Mouse (Mus musculus) hindbrain, postnatal 0 days (tissue): ENCODE measurements around the gene Olfr1122. TPM values are rescaled to one million over a fixed set of nuclear protein-coding genes. Genes with fewer than 3 reads are reported as not detected.
"Not testable (repeated sequence)": the region's sequence is repeated elsewhere in the genome, so short reads cannot be mapped to it uniquely, and the experiment has no call there.

Experiments used
- ATAC-seq: fragments of 200-750 bp; cut with Nextera tagmentation; 2 replicates; pipeline ENCODE4 v1.8.0; 2017; ENCODE audit warnings: mild to moderate bottlenecking, moderate TSS enrichment, moderate library complexity
- DNase-seq: peaks from one replicate; pipeline ENCODE4 v3.0.0-alpha.2; 2015; ENCODE audit warnings: low spot score
- H3K27ac ChIP-seq: fragments of 300-500 bp; sonication (generic); 2 replicates; pipeline ENCODE4 v1.5.1; 2014; ENCODE audit warnings: mild to moderate bottlenecking
- H3K27me3 ChIP-seq: fragments of 300-500 bp; sonication (generic); 2 replicates; pipeline ENCODE4 v1.6.1; 2014; ENCODE audit warnings: low read length, mixed read lengths; ENCODE audit not compliant: insufficient read depth
- H3K36me3 ChIP-seq: fragments of 300-500 bp; sonication (generic); 2 replicates; pipeline ENCODE4 v1.6.1; 2014; ENCODE audit warnings: low read length, mixed read lengths; ENCODE audit not compliant: insufficient read depth
- H3K4me1 ChIP-seq: fragments of 300-500 bp; sonication (generic); 2 replicates; pipeline ENCODE4 v1.6.1; 2014; ENCODE audit warnings: antibody characterized with exemption, low read length, mixed read lengths; ENCODE audit not compliant: insufficient read depth
- H3K4me2 ChIP-seq: fragments of 300-500 bp; sonication (generic); 2 replicates; pipeline ENCODE4 v1.6.1; 2014; ENCODE audit warnings: low read depth, mild to moderate bottlenecking, low read length, moderate library complexity, mixed read lengths
- H3K4me3 ChIP-seq: fragments of 300-500 bp; sonication (generic); 2 replicates; pipeline ENCODE4 v1.5.1; 2014; ENCODE audit warnings: low read length
- H3K9ac ChIP-seq: fragments of 300-500 bp; sonication (generic); replicated peaks from 2 replicates; pipeline ENCODE4 v1.6.1; 2014; ENCODE audit warnings: mild to moderate bottlenecking, low read length, moderate library complexity, mixed read lengths
- H3K9me3 ChIP-seq: fragments of 300-500 bp; sonication (generic); 2 replicates; pipeline ENCODE4 v1.6.1; 2016; ENCODE audit warnings: low read length, mixed read lengths
- CTCF ChIP-seq: IDR thresholded peaks from 2 replicates; pipeline ENCODE4 v1.5.1; 2016; ENCODE audit warnings: antibody characterized with exemption, control low read depth, low read depth
- WGBS: fragments of 180-500 bp; shearing (Covaris S2); extraction: QIAGEN DNeasy Blood & Tissue Kit; methylation state at CpG from one replicate; pipeline ENCODE4 v1.1.7; 2014; 5-methylcytosine and 5-hydroxymethylcytosine counted together
- polyA plus RNA-seq: library from polyadenylated mRNA; unstranded; fragments of >200 nt; fragmentation: Nextera tagmentation; extraction: Ambion mirVana; gene quantifications from 2 replicates; pipeline ENCODE4 v1.2.1, GENCODE M21; 2015
- total RNA-seq: library from RNA; depleted of rRNA; stranded (reverse); fragments of >200 nt; gene quantifications from 2 replicates; pipeline ENCODE4 v1.2.3, GENCODE M21; 2014; rRNA removed

Olfr1122 gene
- not detected in 2 replicates for total RNA-seq
- not detected in 2 replicates for polyA plus RNA-seq

DNA sequence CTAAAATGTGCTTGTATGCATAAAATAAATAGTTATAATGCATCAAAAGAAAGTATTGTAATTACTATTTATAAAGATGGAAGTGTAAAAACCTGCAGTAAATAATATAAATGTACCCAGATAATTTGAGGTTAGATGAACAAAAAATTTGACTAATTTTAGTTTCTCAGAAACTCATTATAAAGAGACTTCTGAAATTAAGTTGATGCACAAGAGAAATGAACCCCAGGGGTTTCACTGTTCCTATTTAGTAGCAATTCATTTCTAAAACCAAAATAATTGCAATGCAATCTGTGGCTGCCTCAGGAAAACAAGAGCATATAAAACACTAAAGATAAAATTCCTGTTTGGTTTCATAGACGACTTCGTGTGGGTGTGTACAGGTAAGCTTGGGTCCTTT lies at the start of gene Olfr1122:
TSS of gene Olfr1122 (plus strand) at position 301 of the 400 bp plus-strand sequence.
- no peak for DNase-seq
- H3K36me3 ChIP-seq, result no peaks in the 10 kb centered on the region
- 92% methylated on average over 2 of the region's 2 CpGs for WGBS
- no peak for TF ChIP-seq CTCF
- H3K27ac ChIP-seq, result no peak within 1 kb of the TSS
- H3K9me3 ChIP-seq, result no peaks in the 10 kb centered on the region
- ATAC-seq, result no peak
- H3K4me3 ChIP-seq, result no peak within 1 kb of the TSS
- H3K27me3 ChIP-seq, result no peaks in the 10 kb centered on the region
- H3K4me2 ChIP-seq, result no peak within 1 kb of the TSS
- H3K4me1 ChIP-seq, result no peaks in the 10 kb centered on the region
- H3K9ac ChIP-seq, result no peak within 1 kb of the TSS

DNA sequence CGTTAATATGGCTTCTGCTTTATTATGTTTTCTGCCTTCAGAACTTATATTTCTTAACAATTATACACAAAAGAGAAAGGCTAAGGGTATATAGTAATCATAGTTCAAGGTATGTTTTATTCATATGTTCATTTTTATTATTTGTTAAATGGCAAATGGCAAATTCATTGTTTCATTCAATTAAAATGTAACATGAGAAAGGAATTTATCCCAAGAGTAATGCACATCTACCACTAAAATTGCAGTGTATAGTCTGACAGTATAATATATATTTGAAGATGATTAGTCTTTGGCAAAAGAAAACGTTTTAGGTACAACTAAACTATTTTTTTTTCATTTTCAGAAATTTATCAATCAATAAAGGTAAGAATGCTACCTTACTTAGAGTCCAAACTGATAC lies 31.1 kb upstream of the Olfr1122 start, which contains the start of gene Olfr1120:
TSS of gene Olfr1120 (plus strand) at position 301 of the 400 bp plus-strand sequence.
- no peak for TF ChIP-seq CTCF
- Histone ChIP-seq H3K4me2 (no peak within 1 kb of the TSS), H3K4me1 (no peaks in the 10 kb centered on the region), H3K27me3 (no peaks in the 10 kb centered on the region), H3K9me3 (no peaks in the 10 kb centered on the region), H3K4me3 (no peak within 1 kb of the TSS), H3K27ac (no peak within 1 kb of the TSS), H3K9ac (no peak within 1 kb of the TSS), H3K36me3 (no peaks in the 10 kb centered on the region)
- DNase-seq (no peak), ATAC-seq (no peak)
- WGBS, result 61% methylated on average over 2 of the region's 2 CpGs

DNA sequence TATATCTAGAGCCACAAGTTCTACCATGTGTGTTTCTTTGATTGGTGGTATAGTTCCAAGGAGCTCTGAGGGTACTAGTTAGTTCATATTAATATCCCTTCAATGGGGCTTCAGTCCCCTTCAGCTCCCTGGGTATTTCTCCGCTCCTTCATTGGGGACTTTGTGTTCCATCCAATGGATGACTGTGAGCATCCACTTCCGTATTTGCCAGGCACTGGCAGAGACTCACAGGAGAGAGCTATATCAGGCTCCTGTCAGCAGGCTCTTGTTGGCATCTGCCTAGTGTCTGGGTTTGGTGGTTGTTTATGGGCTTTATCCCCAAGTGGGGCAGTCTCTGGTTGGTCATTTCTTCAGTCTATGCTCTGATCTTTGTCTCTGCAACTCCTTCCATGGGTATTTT lies 25.5 kb upstream of the Olfr1122 start:
- not testable (repeated sequence) for H3K9ac ChIP-seq, H3K9me3 ChIP-seq, ATAC-seq, H3K36me3 ChIP-seq, H3K4me2 ChIP-seq, DNase-seq, H3K27ac ChIP-seq, H3K4me1 ChIP-seq, H3K4me3 ChIP-seq, H3K27me3 ChIP-seq
- 89% methylated on average over 2 of the region's 2 CpGs for WGBS

DNA sequence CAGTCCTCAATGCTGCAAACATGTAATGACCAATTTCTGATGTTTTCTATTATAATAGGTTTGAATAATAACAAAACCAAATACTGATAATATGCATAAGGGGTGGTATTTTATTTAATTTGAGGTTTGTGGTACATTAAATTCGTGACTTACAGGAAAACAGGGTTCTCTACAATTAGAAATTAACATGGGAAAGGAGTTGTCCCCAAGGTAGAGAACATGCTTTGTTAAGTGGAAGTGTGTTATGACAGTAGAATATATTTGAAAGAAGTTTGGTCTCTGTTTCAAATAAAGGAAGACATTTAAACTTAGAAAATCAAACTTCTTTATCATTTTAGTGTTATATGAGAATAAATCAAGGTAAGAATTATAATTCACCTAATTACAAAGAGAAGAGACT lies 16.1 kb upstream of the Olfr1122 start, which contains the start of gene Olfr1121:
TSS of gene Olfr1121 (plus strand) at position 301 of the 400 bp plus-strand sequence.
- no peaks in the 10 kb centered on the region for H3K9me3 ChIP-seq
- 26% methylated on average over 1 of the region's 1 CpGs for WGBS
- no peak within 1 kb of the TSS for H3K4me2 ChIP-seq
- no peaks in the 10 kb centered on the region for H3K36me3 ChIP-seq
- ATAC-seq, result no peak
- no peaks in the 10 kb centered on the region for H3K27me3 ChIP-seq
- H3K9ac ChIP-seq, result no peak within 1 kb of the TSS
- no peak for TF ChIP-seq CTCF
- H3K4me3 ChIP-seq, result no peak within 1 kb of the TSS
- H3K27ac ChIP-seq, result no peak within 1 kb of the TSS
- DNase-seq, result no peak
- H3K4me1 ChIP-seq, result no peaks in the 10 kb centered on the region

DNA sequence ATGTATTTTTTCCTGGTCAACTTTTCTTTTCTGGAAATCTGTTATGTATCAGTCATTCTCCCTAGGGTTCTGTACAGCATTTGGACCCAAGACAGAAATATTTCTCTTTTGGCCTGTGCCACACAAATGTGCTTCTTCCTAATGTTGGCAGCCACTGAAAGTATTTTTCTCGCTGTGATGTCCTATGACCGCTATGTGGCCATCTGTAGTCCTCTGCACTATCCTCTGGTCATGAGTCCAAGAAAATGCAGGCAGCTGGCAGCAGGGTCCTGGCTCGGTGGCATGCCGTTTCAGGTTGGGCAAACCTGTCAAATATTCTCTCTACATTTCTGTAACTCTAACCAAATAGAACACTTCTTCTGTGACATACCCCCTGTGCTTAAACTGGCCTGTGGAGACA lies 13.9 kb upstream of the Olfr1122 start:
- no peak for TF ChIP-seq CTCF
- ATAC-seq, result peak; percentile 87
- 67% methylated on average over 4 of the region's 4 CpGs for WGBS
- DNase-seq, result peak; percentile 31
- Histone ChIP-seq H3K4me2 (no peak overlapping the region), H3K36me3 (no peaks in the 10 kb centered on the region), H3K9me3 (no peaks in the 10 kb centered on the region), H3K27me3 (no peaks in the 10 kb centered on the region), H3K4me1 (no peaks in the 10 kb centered on the region), H3K4me3 (no peak overlapping the region), H3K27ac (no peak overlapping the region), H3K9ac (no peak overlapping the region)

DNA sequence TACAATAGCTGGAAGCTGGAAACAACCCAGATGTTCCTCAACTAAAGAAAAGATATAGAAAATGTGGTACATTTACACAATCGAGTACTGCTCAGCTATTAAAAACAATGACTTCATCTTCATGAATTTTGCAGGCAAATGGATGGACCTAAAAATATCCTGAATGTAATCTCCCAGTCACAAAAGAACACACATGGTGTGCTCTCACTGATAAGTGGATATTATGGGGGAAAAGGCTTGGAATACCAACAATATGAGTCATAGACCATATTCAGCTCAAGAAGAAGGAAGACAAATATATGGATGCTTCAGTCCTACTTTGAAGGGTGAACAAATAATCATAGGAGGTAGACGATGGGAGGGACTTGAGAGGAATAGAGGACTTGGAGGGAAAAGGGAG lies 1.7 kb upstream of the Olfr1122 start:
- no peaks in the 10 kb centered on the region for H3K27me3 ChIP-seq
- no peaks in the 10 kb centered on the region for H3K36me3 ChIP-seq
- no peak overlapping the region for H3K9ac ChIP-seq
- no peak overlapping the region for H3K4me2 ChIP-seq
- no peaks in the 10 kb centered on the region for H3K9me3 ChIP-seq
- no peak for DNase-seq
- no peaks in the 10 kb centered on the region for H3K4me1 ChIP-seq
- H3K4me3 ChIP-seq, result no peak overlapping the region
- TF ChIP-seq CTCF, result no peak
- WGBS, result 94% methylated on average over 2 of the region's 2 CpGs
- no peak for ATAC-seq
- no peak overlapping the region for H3K27ac ChIP-seq

DNA sequence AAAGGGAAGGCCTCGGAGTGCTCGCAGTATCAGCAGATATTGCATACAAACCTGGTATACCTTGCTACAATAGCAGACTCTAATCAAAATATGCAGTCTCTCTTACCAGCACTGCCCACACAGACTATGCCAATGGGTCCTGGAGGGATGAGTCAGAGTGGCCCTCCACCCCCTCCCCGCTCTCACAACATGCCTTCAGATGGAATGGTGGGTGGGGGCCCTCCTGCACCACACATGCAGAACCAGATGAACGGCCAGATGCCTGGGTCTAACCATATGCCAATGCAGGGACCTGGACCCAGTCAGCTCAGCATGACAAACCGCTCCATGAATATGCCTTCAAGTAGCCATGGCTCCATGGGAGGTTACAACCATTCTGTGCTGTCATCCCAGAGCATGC lies 8.0 kb downstream of the Olfr1122 start:
- H3K4me3 ChIP-seq, H3K27me3 ChIP-seq, H3K9me3 ChIP-seq, H3K9ac ChIP-seq, ATAC-seq, H3K4me1 ChIP-seq, H3K36me3 ChIP-seq, H3K27ac ChIP-seq, H3K4me2 ChIP-seq, DNase-seq: not testable (repeated sequence)
- WGBS, result 89% methylated on average over 5 of the region's 5 CpGs
